Mouse (Mus musculus) retina, embryonic 14.5 days (tissue): ENCODE data around the gene Zfp446.

ENCODE experiments used
- DNase-seq: peaks from one replicate; pipeline ENCODE4 v3.0.0-alpha.2; 2015; ENCODE audit warnings: low spot score

Gene Zfp446

DNA sequence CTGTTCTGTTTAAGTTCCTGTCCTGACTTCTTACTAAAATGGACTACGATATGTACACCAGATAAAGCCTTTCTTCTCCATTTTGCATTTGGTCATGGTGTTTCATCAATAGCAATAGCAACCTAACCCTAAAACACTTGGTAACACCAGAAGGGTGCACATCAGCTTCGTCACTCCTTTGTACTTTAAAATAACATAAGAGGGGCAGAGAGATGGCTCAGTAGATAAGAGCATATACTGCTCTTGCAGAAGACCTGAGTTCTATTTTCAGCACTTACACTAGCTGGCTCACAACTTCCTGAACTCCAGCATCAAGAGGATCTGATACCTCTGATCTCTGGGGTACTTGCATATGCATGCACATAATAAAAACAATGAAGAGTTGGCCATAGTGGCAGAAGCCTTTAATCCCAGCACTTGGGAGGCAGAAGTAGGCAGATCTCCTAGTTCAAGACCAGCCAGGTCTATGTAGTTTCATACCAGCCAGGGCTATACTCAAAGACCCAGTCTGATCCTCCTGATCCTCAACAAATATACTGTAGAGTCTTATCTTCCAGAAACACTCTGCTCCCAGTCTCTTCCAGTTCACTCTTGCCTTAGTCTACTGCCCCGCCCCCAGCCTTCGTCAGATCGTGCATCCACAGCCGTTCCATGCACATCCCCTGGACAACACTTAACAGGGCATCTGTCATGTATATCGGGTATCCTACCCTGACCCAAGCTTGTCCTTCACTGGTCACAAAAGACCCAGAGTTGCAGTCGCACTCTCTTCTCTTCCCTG lies 10.0 kb downstream of the Zfp446 start:
- DNase-seq, result no peak

- peak; percentile 36 for DNase-seq
Measured at GRCm38 (mm10) chr7:12992222-12992621, 14.6 kb downstream of the Zfp446 start.

- DNase-seq, result no peak
Measured at GRCm38 (mm10) chr7:12993148-12993547, 15.5 kb downstream of the Zfp446 start.

DNA sequence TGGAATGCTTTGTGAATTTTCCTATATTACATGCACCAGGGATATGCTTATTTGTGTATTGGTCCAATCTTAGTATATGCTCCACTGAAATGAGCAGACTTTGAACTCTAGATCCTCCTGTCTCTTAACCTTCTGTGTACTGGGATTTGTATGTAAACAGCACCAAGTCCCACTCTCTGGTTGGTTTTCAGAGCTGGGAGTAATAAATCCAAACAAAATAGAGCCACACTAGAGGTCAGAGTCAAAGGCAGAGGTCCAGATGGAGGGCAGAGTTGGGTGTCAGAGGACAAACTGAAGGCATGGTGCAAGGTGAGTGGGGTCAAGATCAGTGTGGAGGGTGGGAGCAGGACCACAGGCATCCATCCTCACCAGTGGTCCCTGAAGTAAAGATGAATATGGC lies 18.2 kb downstream of the Zfp446 start:
- no peak for DNase-seq

GRCm38 (mm10) chr7:12997230-12997629 lies 19.6 kb downstream of the Zfp446 start:
- no peak for DNase-seq

DNA sequence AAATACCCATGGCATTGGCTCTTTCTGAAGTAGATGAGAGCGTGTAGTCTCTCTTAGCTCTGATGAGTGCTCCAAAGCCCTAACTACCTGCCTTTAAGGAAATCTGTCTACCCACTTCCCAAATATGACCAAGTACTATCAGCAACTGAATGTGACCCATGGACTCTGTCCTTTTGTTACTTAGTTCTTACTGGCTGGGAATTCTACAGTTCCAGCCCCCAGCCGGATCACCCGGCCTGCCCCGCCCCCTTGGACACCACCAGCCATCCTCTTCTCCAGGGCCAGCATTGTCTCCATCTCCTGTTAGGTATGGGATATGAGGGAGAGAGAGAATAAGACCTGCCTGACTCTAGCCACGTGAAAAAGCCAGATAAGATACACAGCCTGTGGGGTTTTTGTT lies 20.4 kb downstream of the Zfp446 start, which contains the start of gene Slc27a5:
Slc27a5 (minus strand) TSS at position 140 of the 400 bp plus-strand sequence.
- no peak for DNase-seq

GRCm38 (mm10) chr7:12998851-12999250 lies 21.2 kb downstream of the Zfp446 start, which contains the start of gene Trim28:
Gene Trim28, plus strand, starts transcription at chr7:12999114.
- DNase-seq, result no peak

GRCm38 (mm10) chr7:13001584-13001983 lies 23.9 kb downstream of the Zfp446 start:
- no peak for DNase-seq

DNA sequence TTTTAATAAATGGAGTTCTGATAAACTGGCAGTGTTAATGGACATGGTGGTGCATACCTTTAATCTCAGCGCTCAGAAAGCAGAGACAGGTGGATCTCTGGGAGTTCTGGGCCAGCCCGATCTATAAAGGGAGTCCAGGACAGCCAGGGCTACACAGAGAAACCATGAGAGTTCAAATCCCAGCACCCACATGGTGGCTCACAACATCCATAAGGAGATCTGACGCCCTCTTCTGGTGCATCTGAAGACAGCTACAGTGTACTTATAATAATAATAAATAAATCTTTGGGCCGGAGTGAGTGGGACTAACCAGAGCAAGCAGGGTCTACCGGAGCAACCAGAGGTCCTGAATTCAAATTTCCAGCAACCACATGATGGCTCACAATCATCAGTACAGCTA lies 25.7 kb downstream of the Zfp446 start:
- DNase-seq, result no peak

- DNase-seq, result no peak
Measured at GRCm38 (mm10) chr7:13006011-13006410, 28.4 kb downstream of the Zfp446 start.

DNA sequence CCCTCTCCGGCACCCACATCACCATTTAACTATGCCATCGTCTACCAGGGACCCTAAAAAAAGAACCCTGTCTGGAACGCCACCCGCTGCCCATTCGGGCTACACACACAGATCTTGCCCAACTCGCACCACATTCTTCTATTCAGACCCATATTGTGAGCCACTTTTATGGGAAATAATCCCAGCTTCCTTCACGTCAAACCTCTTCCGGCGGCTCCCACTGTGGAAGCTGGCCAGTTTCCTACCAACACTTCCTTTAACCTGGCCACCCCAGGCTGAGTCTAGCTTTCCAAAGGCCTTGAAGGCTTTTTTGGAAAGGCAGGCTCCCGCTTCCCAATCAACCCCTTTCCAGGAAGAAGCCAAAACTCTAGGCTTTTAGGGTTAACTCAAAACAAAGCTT lies 28.9 kb downstream of the Zfp446 start:
- no peak for DNase-seq

DNA sequence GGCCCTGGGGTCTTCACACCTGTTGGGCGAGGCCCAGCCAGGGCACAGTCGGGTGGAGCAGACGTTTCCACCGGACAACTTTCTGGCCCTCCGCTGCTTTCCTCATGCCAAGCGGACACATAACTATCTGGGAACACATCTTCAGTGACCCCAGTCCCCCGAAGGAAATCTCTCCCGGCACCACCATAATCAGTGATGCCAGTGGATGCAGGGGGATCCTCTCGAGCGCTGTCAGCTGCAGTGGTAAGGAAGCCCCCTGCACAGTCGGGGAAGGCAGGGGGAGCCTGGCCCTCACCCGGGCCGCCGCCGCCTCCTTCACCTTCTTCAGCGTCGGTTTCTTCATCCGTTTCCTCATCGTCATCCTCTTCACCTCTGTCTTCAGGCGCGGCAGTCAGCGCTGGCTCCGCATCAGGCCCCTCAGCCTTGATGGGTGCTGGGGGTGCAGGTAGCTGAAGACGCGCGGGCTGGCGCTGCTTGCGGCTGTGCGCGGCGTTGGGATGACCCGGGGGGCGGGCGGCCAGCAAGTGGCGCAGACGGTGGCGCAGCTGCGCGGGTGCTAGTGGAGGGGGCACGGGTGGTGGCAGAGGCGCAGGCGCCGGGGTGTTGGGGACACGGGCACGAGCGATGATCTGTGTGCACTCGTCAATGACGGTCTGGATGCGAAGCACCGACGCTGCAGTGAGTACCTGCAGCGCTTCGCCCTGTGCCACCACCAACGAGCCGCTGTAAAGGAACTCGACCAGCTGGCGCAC lies 29.9 kb downstream of the Zfp446 start:
- no peak for DNase-seq

GRCm38 (mm10) chr7:13009143-13010004 lies 31.7 kb downstream of the Zfp446 start:
- peak; percentile 96 for DNase-seq

- no peak for DNase-seq
Measured at GRCm38 (mm10) chr7:13010005-13010908, 32.6 kb downstream of the Zfp446 start, which contains the start of gene Zbtb45. Gene Zbtb45, minus strand, starts transcription at chr7:13010034.

DNA sequence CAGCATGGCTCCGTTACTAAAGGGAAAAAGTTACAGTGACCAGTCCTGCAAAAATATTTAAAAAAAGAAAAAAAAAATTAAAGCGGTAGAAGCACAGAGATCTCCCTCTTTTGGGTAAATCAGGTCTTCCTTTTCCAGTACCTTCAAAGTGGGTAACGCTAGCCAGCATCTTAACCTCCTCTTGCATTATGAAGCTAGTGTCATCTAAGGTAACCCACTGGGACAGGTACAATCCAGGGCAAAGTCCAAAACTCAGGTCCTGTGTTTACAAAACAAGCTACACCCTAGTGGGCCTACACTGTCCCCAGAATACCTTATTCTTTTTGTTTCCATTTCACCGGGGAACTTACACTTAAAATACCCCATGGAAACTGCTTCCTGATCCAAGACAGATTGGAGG lies 36.0 kb downstream of the Zfp446 start:
- DNase-seq, result no peak

- no peak for DNase-seq
Measured at GRCm38 (mm10) chr7:13014275-13014839, 36.7 kb downstream of the Zfp446 start.

GRCm38 (mm10) chr7:13015217-13015616 lies 37.6 kb downstream of the Zfp446 start:
- no peak for DNase-seq

DNA sequence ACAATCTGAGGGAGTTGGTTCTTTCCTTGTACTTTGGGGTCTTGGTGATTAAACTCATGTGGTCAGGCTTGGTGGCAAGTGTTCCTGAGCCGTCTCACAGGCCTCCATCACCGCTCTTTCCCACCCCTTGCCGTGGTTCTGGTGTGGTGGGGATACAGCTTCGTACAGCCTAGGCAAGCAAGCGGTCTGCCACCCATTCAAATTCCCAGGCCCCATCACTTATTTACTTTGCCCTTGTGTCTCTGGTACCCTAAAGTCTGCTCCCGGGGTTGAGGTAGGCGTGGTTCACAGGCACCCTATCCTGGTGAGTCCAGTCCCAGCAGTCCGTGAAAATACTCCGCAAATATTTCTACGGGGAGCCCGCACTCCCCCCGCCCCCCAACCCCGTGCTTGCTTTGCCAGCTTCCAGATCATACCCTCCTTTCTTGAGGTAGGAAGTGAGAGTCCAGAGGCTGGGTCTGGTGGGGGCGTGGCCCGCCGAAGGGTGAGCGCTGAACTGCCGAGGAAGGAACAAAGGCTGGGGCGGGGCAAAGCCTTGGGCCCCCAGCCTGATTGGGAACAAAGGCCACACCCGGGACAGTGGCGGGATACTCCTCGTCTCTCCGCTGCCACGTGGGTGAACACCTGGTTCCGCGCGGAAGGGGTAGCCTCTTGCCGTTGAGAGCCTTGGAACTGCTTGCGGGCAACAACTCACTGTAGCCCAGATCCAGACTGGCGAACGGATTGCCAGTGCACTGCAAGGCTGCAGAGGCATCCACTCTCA lies 45.3 kb downstream of the Zfp446 start:
- DNase-seq, result peak; percentile 84

GRCm38 (mm10) chr7:13023928-13024731 lies 46.5 kb downstream of the Zfp446 start:
- peak; percentile 96 for DNase-seq
